Mouse (Mus musculus): ENCODE results near the gene Cdk7.
"Not testable (repeated sequence)": the region's sequence is repeated elsewhere in the genome, so short reads cannot be mapped to it uniquely, and the experiment has no call there.

The Cdk7 gene

GRCm38 (mm10) chr13:100730861-100731176, at the start of gene Cdk7:
Cdk7 (minus strand) TSS chr13:100730939.
- peak; percentile 80 to 89 for DNase-seq (ENCODE audit: low spot score in 2 of 2)

DNA sequence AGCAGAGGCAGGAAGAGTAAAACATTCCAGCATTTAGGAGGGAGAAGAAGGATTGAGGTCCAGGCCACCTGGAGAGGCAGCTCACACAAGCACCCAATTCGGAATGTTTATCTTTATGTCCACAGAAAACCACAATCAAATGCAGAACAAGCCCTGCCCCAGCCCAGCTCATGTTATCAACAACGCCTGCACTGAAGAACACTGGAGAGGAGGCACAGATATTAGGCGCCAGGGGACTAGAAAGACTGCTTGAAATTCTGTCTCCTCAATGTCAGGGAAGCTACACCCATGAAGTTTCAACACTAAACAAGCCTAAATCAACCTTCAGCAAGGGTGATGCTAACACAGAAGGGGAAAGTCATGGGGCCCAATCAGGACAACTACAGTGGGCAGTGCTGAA, 46.8 kb upstream of the Cdk7 start:
- DNase-seq (ENCODE audit: low spot score in 2 of 2) = no peak

- no peak for DNase-seq (ENCODE audit: low spot score in 2 of 2)
Observed at GRCm38 (mm10) chr13:100776710-100777109, 46.0 kb upstream of the Cdk7 start.

DNA sequence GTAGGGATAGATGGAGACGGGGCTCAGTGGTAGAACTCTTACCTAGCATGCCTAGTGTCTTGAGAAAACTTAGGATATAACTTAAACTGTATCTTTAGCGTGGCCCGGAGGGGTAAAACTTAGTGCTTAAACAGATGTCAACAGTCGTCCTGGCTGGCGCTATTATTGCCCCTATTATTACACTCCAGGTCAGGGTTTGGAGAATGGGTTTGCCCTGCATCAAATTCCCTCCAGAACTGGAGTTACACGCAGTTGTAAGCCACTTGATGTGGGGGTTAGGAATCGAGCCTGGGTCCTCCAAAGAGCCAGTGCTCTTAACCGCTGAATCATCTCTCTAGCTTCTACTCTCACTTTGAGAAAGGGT, 45.3 kb upstream of the Cdk7 start:
- DNase-seq (ENCODE audit: low spot score in 2 of 2) = no peak

GRCm38 (mm10) chr13:100775252-100776055, 44.7 kb upstream of the Cdk7 start, which contains the start of gene Cenph:
Cenph (minus strand) TSS chr13:100775899.
- DNase-seq (ENCODE audit: low spot score in 2 of 2) = peak; percentile 68 to 74

DNA sequence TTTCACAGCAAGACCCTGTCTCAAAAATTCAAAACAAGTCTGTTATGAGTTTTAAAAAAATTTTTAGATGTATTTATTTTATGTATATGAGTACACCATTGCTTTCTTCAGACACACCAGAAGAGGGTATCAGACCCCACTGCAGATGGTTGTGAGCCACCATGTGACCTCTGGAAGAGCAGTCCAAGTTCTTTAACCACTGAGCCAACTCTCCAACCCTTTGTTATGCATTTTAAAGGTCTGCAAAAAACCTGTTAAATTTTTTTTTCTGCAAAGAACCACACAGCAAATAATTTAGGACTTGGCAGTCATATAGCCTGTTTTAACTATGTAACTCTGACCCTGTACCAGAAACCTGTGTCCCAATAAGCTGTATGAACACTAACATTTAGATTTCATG, 44.0 kb upstream of the Cdk7 start:
- no peak for DNase-seq (ENCODE audit: low spot score in 2 of 2)

- no peak for DNase-seq (ENCODE audit: low spot score in 2 of 2)
Observed at GRCm38 (mm10) chr13:100755329-100755728, 24.6 kb upstream of the Cdk7 start.

DNA sequence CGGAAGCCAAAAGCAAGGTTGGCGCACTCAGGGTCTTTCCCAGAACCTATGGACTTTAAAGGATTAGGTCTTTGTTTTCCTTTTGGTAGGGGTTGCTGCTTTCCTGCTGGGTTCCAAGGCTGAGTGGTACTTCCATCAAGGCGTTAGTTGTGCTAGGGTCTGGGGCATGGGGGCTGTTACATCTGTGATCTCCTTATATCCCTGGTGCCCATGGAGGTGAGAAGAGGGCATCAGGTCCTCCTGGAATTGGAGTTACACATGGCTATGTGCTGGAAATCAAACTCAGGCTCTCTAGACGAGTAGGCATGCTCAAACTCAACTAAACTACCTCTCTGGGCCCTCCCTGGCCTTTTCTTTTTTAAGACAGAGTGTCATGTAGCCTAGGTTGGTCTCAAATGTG, 23.4 kb upstream of the Cdk7 start:
- DNase-seq (ENCODE audit: low spot score in 2 of 2) = no peak

DNA sequence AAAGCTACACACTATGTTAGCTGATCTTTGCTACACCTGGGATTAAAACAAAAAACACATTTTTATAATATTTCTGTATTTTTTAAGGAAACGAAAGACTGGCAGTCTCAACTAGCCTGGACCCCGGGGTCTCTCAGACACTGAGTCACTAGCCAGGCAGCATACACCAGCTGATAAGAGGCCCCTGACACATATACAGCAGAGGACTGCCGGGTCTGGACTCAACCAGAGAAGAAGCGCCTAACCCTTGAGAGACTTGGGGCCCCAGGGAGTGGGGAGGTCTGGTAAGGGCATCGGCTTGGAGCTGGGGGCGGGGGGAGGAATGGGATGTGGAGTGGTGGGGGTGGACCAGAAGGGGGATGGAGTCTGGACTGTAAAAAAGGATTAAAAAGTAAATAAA, 22.3 kb upstream of the Cdk7 start:
- no peak for DNase-seq (ENCODE audit: low spot score in 2 of 2)

DNA sequence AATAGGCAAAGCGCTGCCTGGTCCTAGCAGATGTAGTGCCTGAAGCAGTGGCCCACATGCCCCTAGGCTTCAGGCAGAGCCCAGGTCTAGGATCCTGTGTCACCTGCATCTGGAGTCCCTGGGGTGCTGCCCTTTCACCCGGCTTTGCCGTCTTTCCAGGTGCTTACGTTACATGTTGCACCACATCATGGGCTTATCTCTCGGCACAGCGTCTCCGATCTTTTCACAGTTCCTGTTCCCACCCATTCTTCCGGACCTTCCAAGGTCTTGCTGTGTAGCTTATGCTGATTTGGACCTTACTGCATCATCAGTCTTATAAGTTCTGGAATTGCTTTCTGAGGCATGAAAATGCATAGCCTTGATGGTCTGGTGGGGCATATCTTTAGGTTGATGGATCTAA, 21.8 kb upstream of the Cdk7 start:
- no peak for DNase-seq (ENCODE audit: low spot score in 2 of 2)

- no peak for DNase-seq (ENCODE audit: low spot score in 2 of 2)
Observed at GRCm38 (mm10) chr13:100751402-100751801, 20.7 kb upstream of the Cdk7 start.

GRCm38 (mm10) chr13:100750799-100751198, 20.1 kb upstream of the Cdk7 start:
- no peak for DNase-seq (ENCODE audit: low spot score in 2 of 2)

GRCm38 (mm10) chr13:100748638-100749037, 17.9 kb upstream of the Cdk7 start:
- DNase-seq (ENCODE audit: low spot score in 2 of 2) = no peak

DNA sequence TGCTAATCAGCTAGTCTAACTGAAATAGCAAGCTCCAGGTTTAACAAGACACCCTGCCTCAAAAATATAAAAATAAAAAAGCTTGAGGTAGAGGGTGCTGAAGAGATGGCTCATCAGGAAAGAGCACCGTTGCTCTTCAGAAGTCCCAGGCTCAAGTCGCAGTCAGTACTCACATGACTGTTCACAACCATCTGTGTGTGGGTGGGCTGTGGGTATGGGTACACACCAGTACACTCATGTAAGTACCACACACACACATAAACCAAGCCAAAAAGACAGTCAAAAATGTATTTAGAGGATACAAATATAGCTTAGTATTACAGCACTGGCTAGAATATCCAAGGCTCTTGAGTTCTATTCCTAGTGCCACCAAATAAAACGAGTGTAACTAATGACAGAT, 15.4 kb upstream of the Cdk7 start:
- DNase-seq (ENCODE audit: low spot score in 2 of 2) = no peak

DNA sequence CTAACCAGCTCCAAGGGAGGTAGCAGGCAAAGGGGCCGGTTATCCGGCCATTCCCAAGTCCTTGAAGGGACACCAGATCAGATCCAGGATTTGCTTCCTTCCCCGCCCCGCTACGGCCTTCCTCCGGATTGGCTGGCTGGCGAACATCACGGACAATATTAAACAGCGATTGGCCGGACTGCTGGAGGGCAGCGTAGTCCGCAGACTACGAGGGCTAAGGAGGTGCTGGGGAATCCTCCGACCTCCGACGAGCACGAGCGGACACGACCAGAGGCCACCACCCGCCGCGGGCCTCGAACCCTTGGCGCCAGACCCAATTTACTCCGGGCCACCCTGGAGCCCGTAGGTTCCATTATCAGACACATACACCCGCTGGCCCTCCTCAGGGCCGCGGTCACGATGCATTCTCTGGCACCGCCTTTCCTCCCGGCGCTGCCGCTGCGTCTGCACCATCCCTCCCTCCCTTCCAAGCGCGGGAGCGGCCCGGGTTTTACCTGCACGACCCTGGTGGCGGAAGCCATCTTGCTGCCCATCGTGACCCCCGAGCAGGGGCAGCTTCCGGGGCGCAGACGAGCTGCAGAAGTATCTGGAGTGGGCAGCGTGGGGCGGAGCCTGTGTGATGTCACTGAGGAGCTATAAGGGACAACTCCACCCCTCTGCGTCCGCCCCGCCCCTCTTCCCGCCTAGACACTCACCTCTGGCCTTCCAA, 13.5 kb upstream of the Cdk7 start, which contains the start of gene Mrps36:
Gene Mrps36 (minus strand): TSS at position 624 of the 709 bp plus-strand sequence.
- peak; percentile 91 for DNase-seq (ENCODE audit: low spot score in 2 of 2)

- DNase-seq (ENCODE audit: low spot score in 2 of 2) = no peak
Observed at GRCm38 (mm10) chr13:100743346-100744035, 12.8 kb upstream of the Cdk7 start.

DNA sequence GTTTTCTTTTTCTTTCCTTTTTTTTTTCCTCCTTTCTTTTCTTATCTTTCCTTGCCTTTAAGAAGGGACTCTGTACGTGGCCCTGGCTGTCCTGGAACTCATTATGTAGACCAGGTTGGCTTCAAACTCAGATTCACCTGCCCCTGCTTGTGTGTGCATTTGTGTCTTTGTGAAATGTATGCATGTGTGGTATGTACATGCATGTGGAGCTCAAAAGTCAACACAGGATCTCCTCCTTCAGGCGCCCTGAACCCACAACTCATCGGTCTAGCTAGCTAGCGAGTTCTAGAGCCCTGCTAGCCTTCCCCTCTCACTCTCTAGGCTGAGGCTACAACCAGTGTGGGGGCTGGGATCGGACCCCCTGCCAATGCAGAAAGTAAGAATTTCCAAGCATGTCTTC, 12.1 kb upstream of the Cdk7 start:
- no peak for DNase-seq (ENCODE audit: low spot score in 2 of 2)

DNA sequence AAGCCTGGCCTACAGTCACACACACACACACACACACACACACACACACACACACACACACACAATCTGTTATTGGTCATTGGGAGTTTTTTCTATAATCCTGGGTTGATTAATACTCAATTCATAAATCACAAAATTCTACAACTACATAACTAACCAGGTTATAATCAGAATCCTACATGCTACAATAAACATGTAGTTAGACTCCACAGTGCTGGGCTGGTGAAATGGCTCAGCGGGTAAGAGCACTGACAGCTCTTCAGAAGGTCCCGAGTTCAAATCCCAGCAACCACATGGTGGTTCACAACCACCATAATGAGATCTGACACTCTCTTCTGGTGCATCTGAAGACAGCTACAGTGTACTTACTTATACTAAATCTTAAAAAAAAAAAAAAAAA, 2.0 kb upstream of the Cdk7 start:
- no peak for DNase-seq (ENCODE audit: low spot score in 2 of 2)

- DNase-seq (ENCODE audit: low spot score in 2 of 2) = not testable (repeated sequence)
Observed at GRCm38 (mm10) chr13:100731462-100732046, 815 bp upstream of the Cdk7 start.

DNA sequence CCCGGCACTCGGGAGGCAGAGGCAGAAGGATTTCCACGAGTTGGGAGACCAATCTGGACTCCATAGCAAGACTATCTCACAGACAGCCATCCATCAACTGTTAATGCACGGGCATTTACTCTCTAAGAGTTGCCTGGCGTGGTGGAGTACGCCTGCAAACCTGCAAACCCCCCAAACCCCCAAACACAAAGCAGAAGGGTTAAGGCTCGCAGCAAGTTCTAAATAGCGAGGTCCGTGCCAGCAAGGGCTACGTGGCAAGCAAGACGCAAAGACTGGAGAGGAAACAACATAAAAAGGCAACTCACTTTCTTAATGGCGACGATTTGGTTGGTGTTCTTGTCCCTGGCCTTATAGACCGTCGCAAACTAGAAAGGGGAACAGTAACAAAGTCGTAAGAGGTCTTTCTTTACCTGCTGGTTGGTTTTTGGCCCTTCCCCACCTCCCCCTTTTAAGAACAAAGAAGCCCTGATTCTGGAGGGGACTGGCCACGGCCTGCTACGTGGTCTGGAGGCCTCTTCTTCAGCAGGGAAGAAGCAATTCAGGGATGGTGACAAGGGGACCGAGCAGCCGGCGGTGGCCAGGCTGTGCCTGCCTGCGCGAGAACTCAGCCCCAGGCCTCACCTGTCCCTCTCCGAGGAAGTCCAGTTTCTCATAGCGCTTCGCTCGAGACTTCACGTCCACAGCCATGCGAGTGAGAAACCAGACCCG, 432 bp downstream of the Cdk7 start:
- peak in 1 of 2 experiments; percentile 4 for DNase-seq (ENCODE audit: low spot score in 2 of 2)

DNA sequence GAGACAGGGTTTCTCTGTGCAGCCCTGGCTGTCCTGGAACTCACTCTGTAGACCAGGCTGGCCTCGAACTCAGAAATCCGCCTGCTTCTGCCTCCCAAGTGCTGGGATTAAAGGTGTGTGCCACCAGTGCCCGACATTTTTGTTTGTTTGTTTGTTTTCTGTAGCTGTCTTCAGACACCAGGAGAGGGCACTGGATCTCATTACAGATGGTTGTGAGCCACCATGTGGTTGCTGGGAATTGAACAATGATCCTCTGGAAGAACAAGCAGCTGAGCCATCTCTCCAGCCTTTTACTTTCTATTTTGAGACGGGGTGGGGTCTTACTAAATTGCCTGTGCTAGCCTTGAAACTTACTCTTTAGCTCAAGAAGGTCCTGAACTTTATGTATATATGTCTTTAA, 2.2 kb downstream of the Cdk7 start:
- not testable (repeated sequence) for DNase-seq (ENCODE audit: low spot score in 2 of 2)

DNA sequence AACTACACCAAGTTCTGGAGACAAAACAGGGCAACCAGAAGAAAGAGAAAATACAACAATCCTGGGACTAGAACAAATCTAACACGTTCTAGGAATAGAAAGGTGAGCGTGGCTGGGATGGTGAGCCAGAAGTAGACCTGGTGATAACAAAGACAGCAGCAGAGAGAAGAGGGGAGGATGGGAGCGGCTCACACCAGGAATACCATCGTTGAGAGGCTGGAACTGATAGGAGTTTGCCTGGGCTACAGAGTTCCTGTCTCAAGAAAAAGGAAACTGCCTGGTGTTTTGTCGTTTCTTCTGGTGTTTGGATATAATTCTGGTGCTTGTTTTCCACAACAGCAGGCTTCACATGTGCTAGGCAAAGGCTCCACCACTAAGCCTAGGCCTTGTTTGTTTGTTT, 2.7 kb downstream of the Cdk7 start:
- DNase-seq (ENCODE audit: low spot score in 2 of 2) = no peak
